Mouse (Mus musculus) gastrocnemius, adult 18-20 months (tissue): ENCODE data around the gene Fam3b. TPM values are rescaled to one million over a fixed set of nuclear protein-coding genes. Genes with fewer than 3 reads are reported as not detected.

ENCODE experiments used
- DNase-seq: peaks from one replicate; pipeline ENCODE4 v3.0.0; 2021; ENCODE audit warnings: low spot score
- long read RNA-seq, 2 experiments: library from polyadenylated mRNA; stranded (forward); transcript quantifications; one replicate each; pipeline ENCODE4 v2.0.0; 2021
- total RNA-seq, 2 experiments: library from RNA; stranded (reverse); gene quantifications; 2 replicates each; pipeline ENCODE4 v1.2.3; 2021

Fam3b gene
- total RNA-seq, result not detected
- long read RNA-seq, experiment 1, result 0 reads
- long read RNA-seq, experiment 2, result 0 reads

GRCm38 (mm10) chr16:97514099-97514940, at the start of gene Fam3b:
Gene Fam3b, minus strand, starts transcription at chr16:97514816.
- no peak for DNase-seq

- DNase-seq, result no peak
Observed at GRCm38 (mm10) chr16:97544340-97544739, 29.7 kb upstream of the Fam3b start.

- no peak for DNase-seq
Observed at GRCm38 (mm10) chr16:97536859-97537258, 22.2 kb upstream of the Fam3b start.

GRCm38 (mm10) chr16:97535808-97536413, 21.3 kb upstream of the Fam3b start:
- peak; percentile 64 for DNase-seq

- DNase-seq, result peak; percentile 56
Observed at GRCm38 (mm10) chr16:97534876-97535461, 20.4 kb upstream of the Fam3b start.

GRCm38 (mm10) chr16:97534448-97534847, 19.8 kb upstream of the Fam3b start:
- no peak for DNase-seq

- no peak for DNase-seq
Observed at GRCm38 (mm10) chr16:97533751-97534150, 19.1 kb upstream of the Fam3b start.

- DNase-seq, result no peak
Observed at GRCm38 (mm10) chr16:97533126-97533525, 18.5 kb upstream of the Fam3b start.

GRCm38 (mm10) chr16:97529241-97529640, 14.6 kb upstream of the Fam3b start:
- DNase-seq, result no peak

- peak; percentile 49 for DNase-seq
Observed at GRCm38 (mm10) chr16:97523024-97523423, 8.4 kb upstream of the Fam3b start.

GRCm38 (mm10) chr16:97521983-97522382, 7.4 kb upstream of the Fam3b start:
- DNase-seq, result no peak

GRCm38 (mm10) chr16:97516341-97516740, 1.7 kb upstream of the Fam3b start:
- no peak for DNase-seq

GRCm38 (mm10) chr16:97512347-97512751, 2.3 kb downstream of the Fam3b start:
- DNase-seq, result no peak

GRCm38 (mm10) chr16:97511495-97511894, 3.1 kb downstream of the Fam3b start:
- no peak for DNase-seq

- DNase-seq, result no peak
Observed at GRCm38 (mm10) chr16:97510849-97511248, 3.8 kb downstream of the Fam3b start.

GRCm38 (mm10) chr16:97507783-97508182, 6.8 kb downstream of the Fam3b start:
- no peak for DNase-seq

- no peak for DNase-seq
Observed at GRCm38 (mm10) chr16:97504793-97505192, 9.8 kb downstream of the Fam3b start.

- no peak for DNase-seq
Observed at GRCm38 (mm10) chr16:97503849-97504248, 10.8 kb downstream of the Fam3b start.

GRCm38 (mm10) chr16:97500901-97501300, 13.7 kb downstream of the Fam3b start:
- DNase-seq, result no peak

GRCm38 (mm10) chr16:97499450-97499849, 15.2 kb downstream of the Fam3b start:
- no peak for DNase-seq

GRCm38 (mm10) chr16:97498139-97498538, 16.5 kb downstream of the Fam3b start:
- no peak for DNase-seq

- no peak for DNase-seq
Observed at GRCm38 (mm10) chr16:97497682-97498081, 16.9 kb downstream of the Fam3b start.
